Mouse (Mus musculus) kidney, postnatal 0 days (tissue): ENCODE data around the gene Rps28. TPM values are rescaled to one million over a fixed set of nuclear protein-coding genes. Genes with fewer than 3 reads are reported as not detected.

ENCODE experiments used
- ATAC-seq: fragments of 200-750 bp; cut with Nextera tagmentation; replicated peaks from 2 replicates; pipeline ENCODE4 v1.8.0; 2017; ENCODE audit warnings: low read depth, moderate number of reproducible peaks, moderate TSS enrichment, moderate library complexity; ENCODE audit not compliant: low FRiP score
- DNase-seq: peaks from one replicate; pipeline ENCODE4 v3.0.0-alpha.2; 2016; ENCODE audit warnings: low spot score
- H3K27ac ChIP-seq: fragments of 300-500 bp; sonication (generic); 2 replicates; pipeline ENCODE4 v1.5.1; 2014; ENCODE audit warnings: mild to moderate bottlenecking
- H3K27me3 ChIP-seq: fragments of 300-500 bp; sonication (generic); 2 replicates; pipeline ENCODE4 v1.6.1; 2014; ENCODE audit warnings: low read length, mixed read lengths; ENCODE audit not compliant: insufficient read depth
- H3K36me3 ChIP-seq: fragments of 300-500 bp; sonication (generic); 2 replicates; pipeline ENCODE4 v1.6.1; 2014; ENCODE audit warnings: low read length, mixed read lengths; ENCODE audit not compliant: insufficient read depth
- H3K4me1 ChIP-seq: fragments of 300-500 bp; sonication (generic); replicated peaks from 2 replicates; pipeline ENCODE4 v1.6.1; 2014; ENCODE audit warnings: antibody characterized with exemption, low read length, mixed read lengths; ENCODE audit not compliant: insufficient read depth
- H3K4me2 ChIP-seq: fragments of 300-500 bp; sonication (generic); 2 replicates; pipeline ENCODE4 v1.6.1; 2014; ENCODE audit warnings: mild to moderate bottlenecking, low read length, moderate library complexity, mixed read lengths
- H3K4me3 ChIP-seq: fragments of 300-500 bp; sonication (generic); replicated peaks from 2 replicates; pipeline ENCODE4 v1.5.1; 2014; ENCODE audit warnings: low read depth, low read length
- H3K9ac ChIP-seq: fragments of 300-500 bp; sonication (generic); 2 replicates; pipeline ENCODE4 v1.6.1; 2014; ENCODE audit warnings: low read depth, low read length
- H3K9me3 ChIP-seq: fragments of 300-500 bp; sonication (generic); replicated peaks from 2 replicates; pipeline ENCODE4 v1.6.1; 2016; ENCODE audit warnings: low read length, inconsistent platforms, mixed read lengths
- CTCF ChIP-seq: IDR thresholded peaks from 2 replicates; pipeline ENCODE4 v1.5.1; 2016; ENCODE audit warnings: antibody characterized with exemption, low read depth, mild to moderate bottlenecking, moderate library complexity
- WGBS: fragments of 180-500 bp; shearing (Covaris S2); extraction: QIAGEN DNeasy Blood & Tissue Kit; methylation state at CpG from one replicate; pipeline ENCODE4 v1.1.7; 2014; 5-methylcytosine and 5-hydroxymethylcytosine counted together
- polyA plus RNA-seq: library from polyadenylated mRNA; unstranded; fragments of >200 nt; fragmentation: Nextera tagmentation; extraction: Ambion mirVana; gene quantifications from 2 replicates; pipeline ENCODE4 v1.2.1, GENCODE M21; 2015

The Rps28 gene
- polyA plus RNA-seq, 1 experiment from 2014 or later = 1,465 TPM

DNA sequence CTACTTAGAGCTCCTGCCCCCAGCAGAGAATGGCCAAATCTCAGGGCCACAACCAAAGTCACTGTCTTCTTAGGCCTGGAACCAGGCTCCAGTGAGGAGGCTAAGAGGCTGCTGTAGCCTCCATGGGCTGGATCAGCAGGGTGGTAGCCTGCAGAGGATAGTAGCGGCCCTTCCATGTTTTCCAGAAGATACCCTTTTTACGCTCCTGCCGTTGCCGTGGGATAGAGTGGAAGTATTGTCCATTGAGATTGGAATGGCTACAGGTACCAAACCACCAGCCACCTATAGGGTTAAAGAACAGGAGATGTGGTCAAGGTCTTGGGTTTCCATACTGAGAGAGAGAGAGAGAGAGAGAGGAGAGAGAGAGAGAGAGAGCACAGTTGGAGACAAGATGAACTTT, 49.1 kb downstream of the Rps28 start:
- no peak for DNase-seq
- WGBS = 98% methylated on average over 4 of the region's 4 CpGs
- no peak for TF ChIP-seq CTCF
- no peak overlapping the region for H3K4me2 ChIP-seq
- no peak overlapping the region for H3K4me3 ChIP-seq
- H3K36me3 ChIP-seq = peaks cover 7% of the 10 kb centered on the region
- H3K27me3 ChIP-seq = no peaks in the 10 kb centered on the region
- ATAC-seq = no peak
- peaks cover 17% of the 10 kb centered on the region; the same call in 1 of the 2 replicates for H3K4me1 ChIP-seq
- no peak overlapping the region for H3K9ac ChIP-seq
- H3K27ac ChIP-seq = no peak overlapping the region
- H3K9me3 ChIP-seq = no peaks in the 10 kb centered on the region

DNA sequence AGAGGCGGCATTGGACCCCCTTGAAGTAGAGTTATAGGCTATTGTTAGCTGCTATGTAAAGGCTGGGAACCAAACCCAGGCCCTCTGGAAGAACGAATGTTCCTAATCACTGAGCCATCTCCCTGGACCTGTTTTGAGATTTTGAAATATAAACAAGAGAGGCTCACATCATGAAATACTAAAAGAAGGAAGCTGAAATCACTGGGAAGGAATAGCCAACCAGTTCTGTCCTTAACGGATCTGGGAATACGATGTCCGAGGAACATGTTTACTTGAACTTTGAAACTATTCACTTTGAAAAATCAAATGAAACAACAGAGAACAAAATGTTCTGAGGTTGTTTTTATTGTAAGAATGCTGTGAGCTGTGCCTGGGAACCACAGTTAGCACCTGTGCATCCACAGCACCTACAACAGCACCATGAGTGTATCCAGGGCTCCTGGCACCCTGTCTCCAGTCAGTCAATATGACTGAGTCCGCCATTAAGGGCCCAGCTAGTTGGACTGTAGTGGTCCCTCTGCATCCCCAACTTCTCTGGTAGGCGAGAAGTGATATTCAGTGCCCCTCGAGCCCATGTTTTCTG, 49.7 kb downstream of the Rps28 start:
- Histone ChIP-seq H3K36me3 (peaks cover 7% of the 10 kb centered on the region), H3K9me3 (no peaks in the 10 kb centered on the region), H3K4me3 (no peak overlapping the region), H3K9ac (no peak overlapping the region), H3K4me2 (no peak overlapping the region), H3K27ac (no peak overlapping the region), H3K27me3 (no peaks in the 10 kb centered on the region), H3K4me1 (peaks cover 15% of the 10 kb centered on the region; the same call in 1 of the 2 replicates)
- ATAC-seq (no peak), DNase-seq (no peak)
- no peak for TF ChIP-seq CTCF
- WGBS = 87% methylated on average over 8 of the region's 8 CpGs

DNA sequence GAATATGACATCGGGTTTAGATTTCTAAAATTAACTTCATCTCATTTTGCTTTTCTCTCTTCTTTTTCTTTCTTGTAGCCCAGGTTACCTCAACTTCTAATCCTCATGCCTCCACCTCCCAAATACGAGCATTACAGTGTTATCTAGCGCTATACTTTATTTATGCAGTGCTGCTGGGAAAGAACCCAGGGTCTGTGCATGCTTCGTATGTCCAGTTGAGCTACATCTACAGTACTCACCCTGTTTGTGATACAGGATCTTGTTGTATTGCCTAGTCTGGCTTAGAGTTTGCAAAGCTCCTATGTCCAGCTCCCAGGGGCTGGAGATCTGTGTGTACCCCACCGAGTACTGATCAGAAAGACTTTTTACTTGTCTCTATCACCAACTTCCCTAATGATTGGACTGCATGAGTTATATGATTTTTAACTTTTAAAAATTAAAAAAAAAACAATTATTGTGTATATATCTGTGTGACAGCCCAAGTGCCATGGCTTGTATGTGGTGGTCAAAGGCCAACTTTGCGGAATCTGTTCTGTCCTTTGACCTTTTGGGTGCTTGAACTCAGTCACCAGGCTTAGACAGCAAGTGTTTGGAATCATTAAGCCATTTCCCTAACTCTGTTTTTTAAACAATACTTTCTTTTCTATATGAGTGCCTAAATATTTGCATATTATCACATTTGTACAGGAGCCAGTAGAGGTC, 50.3 kb downstream of the Rps28 start:
- H3K27me3 ChIP-seq = no peaks in the 10 kb centered on the region
- H3K9ac ChIP-seq = no peak overlapping the region
- H3K9me3 ChIP-seq = no peaks in the 10 kb centered on the region
- H3K4me3 ChIP-seq = no peak overlapping the region
- 87% methylated on average over 6 of the region's 6 CpGs for WGBS
- H3K4me1 ChIP-seq = peaks cover 8% of the 10 kb centered on the region; the same call in 1 of the 2 replicates
- ATAC-seq (no peak), DNase-seq (no peak)
- no peak overlapping the region for H3K4me2 ChIP-seq
- no peak for TF ChIP-seq CTCF
- H3K36me3 ChIP-seq = peaks cover 7% of the 10 kb centered on the region
- no peak overlapping the region for H3K27ac ChIP-seq

DNA sequence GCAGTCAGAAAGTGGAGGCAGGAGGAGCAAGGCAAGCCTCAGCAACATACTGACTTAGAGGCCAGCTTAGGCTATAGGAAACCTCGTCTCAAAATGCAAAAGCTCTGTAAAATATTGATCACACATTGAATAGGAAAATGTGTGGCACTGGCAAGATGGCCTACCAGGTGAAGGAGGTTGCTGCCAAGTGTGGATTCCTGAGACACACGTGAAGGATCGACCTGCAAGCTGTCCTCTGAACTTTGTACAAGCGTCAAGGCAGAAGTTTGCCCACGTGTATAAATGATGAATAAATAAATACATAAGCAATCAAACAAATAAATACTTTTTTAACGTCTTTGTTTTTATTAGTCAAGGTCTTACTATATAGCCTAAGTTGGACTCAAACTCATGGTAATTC, 50.9 kb downstream of the Rps28 start:
- H3K9me3 ChIP-seq = no peaks in the 10 kb centered on the region
- no peak for TF ChIP-seq CTCF
- DNase-seq (no peak), ATAC-seq (no peak)
- H3K4me2 ChIP-seq = no peak overlapping the region
- no peak overlapping the region for H3K27ac ChIP-seq
- peaks cover 2% of the 10 kb centered on the region; the same call in 1 of the 2 replicates for H3K4me1 ChIP-seq
- WGBS = 80% methylated on average over 6 of the region's 6 CpGs
- no peaks in the 10 kb centered on the region for H3K27me3 ChIP-seq
- peaks cover 7% of the 10 kb centered on the region for H3K36me3 ChIP-seq
- no peak overlapping the region for H3K9ac ChIP-seq
- H3K4me3 ChIP-seq = no peak overlapping the region

DNA sequence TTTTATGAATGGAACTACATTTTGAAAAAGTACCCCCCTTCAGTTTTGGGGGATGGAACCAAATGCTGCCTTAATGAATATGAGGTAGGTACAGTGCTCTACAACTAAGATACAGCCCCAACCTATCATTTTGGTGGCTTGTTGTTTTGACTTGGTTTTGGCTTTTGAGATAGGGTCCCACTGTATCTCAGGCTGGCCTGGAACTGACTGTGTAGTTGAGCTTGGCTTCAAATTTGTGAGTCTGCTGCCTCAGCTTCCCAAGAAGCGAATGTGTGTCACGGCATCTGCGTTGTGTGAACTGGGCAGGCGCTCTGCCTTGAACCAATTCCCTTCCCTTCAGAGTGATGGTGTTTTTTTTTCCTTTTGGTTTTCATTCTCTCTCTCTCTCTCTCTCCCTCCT, 52.7 kb downstream of the Rps28 start:
- ATAC-seq (no peak), DNase-seq (no peak)
- no peaks in the 10 kb centered on the region for H3K9me3 ChIP-seq
- 88% methylated on average over 4 of the region's 4 CpGs for WGBS
- H3K4me1 ChIP-seq = no peaks in the 10 kb centered on the region
- TF ChIP-seq CTCF = no peak
- H3K27me3 ChIP-seq = no peaks in the 10 kb centered on the region
- no peak overlapping the region for H3K27ac ChIP-seq
- H3K9ac ChIP-seq = no peak overlapping the region
- H3K36me3 ChIP-seq = peaks cover 4% of the 10 kb centered on the region
- H3K4me3 ChIP-seq = no peak overlapping the region
- no peak overlapping the region for H3K4me2 ChIP-seq

Other genes starting within 250 kb of the Rps28 start
- 42.9 and 44.3 TPM in 2 replicates for gene Zfp414, start 195.5 kb downstream of the Rps28 start, polyA plus RNA-seq
- gene Pram1, start 186.5 kb downstream of the Rps28 start, polyA plus RNA-seq = 0.36 and 0.56 TPM in 2 replicates
- 248 and 273 TPM in 2 replicates for gene Hnrnpm, start 137.7 kb downstream of the Rps28 start, polyA plus RNA-seq
- gene March2, start 105.9 kb downstream of the Rps28 start, polyA plus RNA-seq = 61.7 and 64.9 TPM in 2 replicates
- 207 and 216 TPM in 2 replicates for gene Rab11b, start 64.0 kb downstream of the Rps28 start, polyA plus RNA-seq
- 51.4 and 58.9 TPM in 2 replicates for gene Angptl4, start 42.7 kb downstream of the Rps28 start, polyA plus RNA-seq
- 57.5 and 70.4 TPM in 2 replicates for gene Kank3, start 14.0 kb downstream of the Rps28 start, polyA plus RNA-seq
- 574 and 620 TPM in 2 replicates for gene Ndufa7, start within 50 bp of the Rps28 start, polyA plus RNA-seq
- gene Cd320, start 18.5 kb upstream of the Rps28 start, polyA plus RNA-seq = 101 and 109 TPM in 2 replicates
- not detected in 2 replicates for gene Gm7029, start 49.3 kb upstream of the Rps28 start, polyA plus RNA-seq
- 3.4 TPM in 2 replicates for gene Kifc1, start 66.1 kb upstream of the Rps28 start, polyA plus RNA-seq
- 0.29 TPM in 1 of 2 replicates, not detected in the other for gene Platr17, start 80.6 kb upstream of the Rps28 start, polyA plus RNA-seq
- gene Daxx, start 84.9 kb upstream of the Rps28 start, polyA plus RNA-seq = 33.4 and 39.5 TPM in 2 replicates
- 50.6 and 53.2 TPM in 2 replicates for gene Tapbp, start 91.3 kb upstream of the Rps28 start, polyA plus RNA-seq
- 19.8 TPM in 2 replicates for gene Zbtb22, start 91.3 kb upstream of the Rps28 start, polyA plus RNA-seq
- gene Rgl2, start 105.0 kb upstream of the Rps28 start, polyA plus RNA-seq = 22.2 TPM in 2 replicates
- gene Pfdn6, start 115.8 kb upstream of the Rps28 start, polyA plus RNA-seq = 147 and 150 TPM in 2 replicates
- gene Wdr46, start 116.1 kb upstream of the Rps28 start, polyA plus RNA-seq = 20.1 and 20.3 TPM in 2 replicates
- gene B3galt4, start 126.9 kb upstream of the Rps28 start, polyA plus RNA-seq = 6.7 and 8.1 TPM in 2 replicates
- 37.7 and 40.7 TPM in 2 replicates for gene Vps52, start 131.2 kb upstream of the Rps28 start, polyA plus RNA-seq
- 2,059 and 2,304 TPM in 2 replicates for gene Rps18, start 131.4 kb upstream of the Rps28 start, polyA plus RNA-seq
- gene H2-K1, start 175.8 kb upstream of the Rps28 start, polyA plus RNA-seq = 76.0 and 82.2 TPM in 2 replicates
- 17.9 and 23.3 TPM in 2 replicates for gene Ring1, start 200.1 kb upstream of the Rps28 start, polyA plus RNA-seq
- gene H2-Ke6, start 203.5 kb upstream of the Rps28 start, polyA plus RNA-seq = 64.9 and 65.7 TPM in 2 replicates
- 149 and 165 TPM in 2 replicates for gene Slc39a7, start 207.1 kb upstream of the Rps28 start, polyA plus RNA-seq
- gene Rxrb, start 207.2 kb upstream of the Rps28 start, polyA plus RNA-seq = 42.3 and 46.1 TPM in 2 replicates
- 1.4 and 1.6 TPM in 2 replicates for gene Col11a2, start 214.9 kb upstream of the Rps28 start, polyA plus RNA-seq